Mouse (Mus musculus): ENCODE data around the gene St6galnac4.

GRCm38 (mm10) chr2:32625212-32625872, 38.4 kb downstream of the St6galnac4 start:
- TF ChIP-seq CTCF (IDR thresholded peaks at IDR 0.05; ENCODE audit: low read depth, low read length): no peak
- TF ChIP-seq POLR2A (IDR thresholded peaks at IDR 0.05; ENCODE audit: borderline replicate concordance, low read depth, low read length): no peak

All from bone marrow macrophage, adult 2 months (primary cell).